Mouse (Mus musculus): Measurements from ENCODE around the gene Dync1li1.

- no peak for TF ChIP-seq CTCF (IDR thresholded peaks at IDR 0.05; ENCODE audit: extremely low read depth, insufficient read depth, low read length)
- no peak for TF ChIP-seq POLR2A (IDR thresholded peaks at IDR 0.05; ENCODE audit: extremely low read depth, insufficient read depth, low read length)
These were observed 41.6 kb downstream of the Dync1li1 start for GRCm38 (mm10) chr9:114729911-114730805.

Measured in cortical plate, adult 2 months (tissue).